Mouse (Mus musculus) ES-E14 (cell line): Measurements from ENCODE around the gene Kcnab1. TPM values are rescaled to one million over a fixed set of nuclear protein-coding genes. Genes with fewer than 3 reads are reported as not detected.

Experiments used
- DNase-seq: peaks from one replicate; pipeline ENCODE4 v3.0.0-alpha.2; 2013; ENCODE audit warnings: low read depth, low spot score
- H3K27ac ChIP-seq: 2 replicates; pipeline ENCODE4 v1.5.1; 2012; ENCODE audit warnings: low read depth, mild to moderate bottlenecking, low read length, moderate library complexity, mixed read lengths; ENCODE audit not compliant: poor library complexity, insufficient read depth, severe bottlenecking
- H3K36me3 ChIP-seq: 2 replicates; pipeline ENCODE4 v1.6.1; 2012; ENCODE audit warnings: mild to moderate bottlenecking, low read length, moderate library complexity, mixed read lengths; ENCODE audit not compliant: control insufficient read depth, poor library complexity, insufficient read depth, severe bottlenecking
- H3K4me1 ChIP-seq, 2 experiments: fragments of 150-350 bp in 1 of 2; sonication (generic) in 1 of 2; 2 replicates each; pipeline ENCODE4 v1.6.1; 2012; ENCODE audit warnings: low read length in 2 of 2, mild to moderate bottlenecking in 1 of 2, mixed read lengths in 1 of 2; ENCODE audit not compliant: control insufficient read depth in 2 of 2, insufficient read depth in 2 of 2, poor library complexity in 1 of 2
- H3K4me3 ChIP-seq, 2 experiments: fragments of 150-350 bp in 1 of 2; sonication (generic) in 1 of 2; 2 replicates each; pipeline ENCODE4 v1.5.1; 2012; ENCODE audit warnings: low read length in 2 of 2, low read depth in 1 of 2, mild to moderate bottlenecking in 1 of 2, mixed read lengths in 1 of 2; ENCODE audit not compliant: insufficient read depth in 1 of 2, poor library complexity in 1 of 2, severe bottlenecking in 1 of 2
- H3K9ac ChIP-seq: 2 replicates; pipeline ENCODE4 v1.6.1; 2012; ENCODE audit warnings: low read depth, mild to moderate bottlenecking, low read length, mixed read lengths; ENCODE audit not compliant: poor library complexity, insufficient read depth, severe bottlenecking
- H3K9me3 ChIP-seq: fragments of 150-350 bp; sonication (generic); 2 replicates; pipeline ENCODE4 v1.6.1; 2012; ENCODE audit warnings: low read depth, mild to moderate bottlenecking, low read length; ENCODE audit not compliant: control insufficient read depth, insufficient read depth
- CHD2 ChIP-seq: IDR thresholded peaks from 2 replicates; pipeline ENCODE4 v1.6.1; 2014; ENCODE audit warnings: mild to moderate bottlenecking, low read depth, low read length, inconsistent platforms
- HCFC1 ChIP-seq: IDR thresholded peaks from 2 replicates; pipeline ENCODE4 v1.6.1; 2012; ENCODE audit warnings: low read length, inconsistent platforms, borderline replicate concordance; ENCODE audit not compliant: insufficient read depth
- MAFK ChIP-seq: IDR thresholded peaks from 2 replicates; pipeline ENCODE4 v1.6.1; 2014; ENCODE audit warnings: mild to moderate bottlenecking, low read depth, low read length, inconsistent platforms; ENCODE audit not compliant: insufficient read depth
- ZC3H11A ChIP-seq: IDR thresholded peaks from 2 replicates; pipeline ENCODE4 v1.6.1; 2012; ENCODE audit warnings: low read depth, mild to moderate bottlenecking, inconsistent platforms, low read length, borderline replicate concordance
- ZNF384 ChIP-seq: IDR thresholded peaks from 2 replicates; pipeline ENCODE4 v1.6.1; 2012; ENCODE audit warnings: low read depth, low read length, inconsistent platforms
- in situ Hi-C, 2 experiments: fragments of 600-800 bp; cut with MboI; formaldehyde crosslinking; loops; one replicate each; pipeline ENCODE4 v1.15.1; 2025; ENCODE audit warnings: low sequenced_read_pairs in 2 of 2, inconsistent platforms in 1 of 2; ENCODE audit not compliant: unreplicated experiment in 2 of 2
- total RNA-seq: library from RNA; depleted of rRNA; stranded (reverse); fragments of 300-350 nt; gene quantifications from 2 replicates; pipeline ENCODE4 v1.2.3, GENCODE M21; 2012

Kcnab1 gene
- total RNA-seq, 1 experiment, result 0.45 TPM

DNA sequence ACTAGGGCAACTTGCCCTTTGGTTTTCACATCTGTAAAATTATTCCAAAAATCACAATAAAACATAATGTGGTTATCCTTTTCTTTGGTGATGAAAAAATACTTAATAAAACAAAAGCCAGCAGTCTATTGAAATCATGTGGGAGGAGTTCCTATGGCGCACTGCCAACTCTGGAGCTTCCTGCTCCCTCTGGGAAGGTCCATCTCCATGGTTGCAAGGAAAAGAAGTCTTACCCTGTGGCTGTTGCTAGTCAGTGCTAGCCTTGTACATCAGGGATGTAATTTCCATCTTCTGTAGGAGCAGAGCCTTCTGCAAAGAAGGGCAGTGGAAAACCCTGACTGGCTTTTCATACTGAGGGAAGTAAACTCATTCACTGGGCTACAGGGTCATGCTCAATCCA, 254.3 kb downstream of the Kcnab1 start:
- no peak overlapping the region for H3K9ac ChIP-seq
- H3K27ac ChIP-seq, result no peak overlapping the region
- in situ Hi-C loops, result no loop called here
- peaks cover 6% of the 10 kb centered on the region; the same call in 1 of the 2 replicates for H3K36me3 ChIP-seq
- H3K4me1 ChIP-seq, result no peaks in the 10 kb centered on the region
- DNase-seq, result no peak
- no peak for TF ChIP-seq ZNF384
- TF ChIP-seq CHD2, result no peak
- no peak for TF ChIP-seq MAFK
- TF ChIP-seq HCFC1, result no peak
- no peak for TF ChIP-seq ZC3H11A
- H3K9me3 ChIP-seq, result no peaks in the 10 kb centered on the region
- H3K4me3 ChIP-seq, result no peak overlapping the region

DNA sequence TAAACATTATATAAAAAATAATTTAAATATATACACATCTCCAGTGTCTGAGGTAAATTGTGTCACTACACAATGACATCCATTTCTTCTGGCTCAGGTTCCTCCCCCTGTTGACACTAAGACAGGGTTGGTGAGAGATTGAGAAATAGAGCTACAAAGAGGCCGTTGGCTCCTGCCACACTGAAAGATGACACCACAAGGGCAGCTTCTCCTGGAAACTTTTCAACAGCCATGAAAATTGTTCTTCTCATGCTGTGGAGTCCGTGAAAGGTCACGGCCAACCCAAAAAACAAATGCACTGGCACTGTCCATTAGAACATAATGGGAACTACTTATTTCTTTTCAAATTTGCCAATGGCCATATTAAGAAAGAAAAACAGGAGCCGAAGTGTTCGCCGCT, 256.0 kb downstream of the Kcnab1 start:
- Histone ChIP-seq H3K27ac (no peak overlapping the region), H3K9ac (no peak overlapping the region), H3K4me1 (no peaks in the 10 kb centered on the region), H3K36me3 (peaks cover 6% of the 10 kb centered on the region; the same call in 1 of the 2 replicates), H3K4me3 (no peak overlapping the region), H3K9me3 (no peaks in the 10 kb centered on the region)
- in situ Hi-C loops, result no loop called here
- no peak for DNase-seq
- TF ChIP-seq HCFC1 (no peak), CHD2 (no peak), MAFK (no peak), ZC3H11A (no peak), ZNF384 (no peak)

DNA sequence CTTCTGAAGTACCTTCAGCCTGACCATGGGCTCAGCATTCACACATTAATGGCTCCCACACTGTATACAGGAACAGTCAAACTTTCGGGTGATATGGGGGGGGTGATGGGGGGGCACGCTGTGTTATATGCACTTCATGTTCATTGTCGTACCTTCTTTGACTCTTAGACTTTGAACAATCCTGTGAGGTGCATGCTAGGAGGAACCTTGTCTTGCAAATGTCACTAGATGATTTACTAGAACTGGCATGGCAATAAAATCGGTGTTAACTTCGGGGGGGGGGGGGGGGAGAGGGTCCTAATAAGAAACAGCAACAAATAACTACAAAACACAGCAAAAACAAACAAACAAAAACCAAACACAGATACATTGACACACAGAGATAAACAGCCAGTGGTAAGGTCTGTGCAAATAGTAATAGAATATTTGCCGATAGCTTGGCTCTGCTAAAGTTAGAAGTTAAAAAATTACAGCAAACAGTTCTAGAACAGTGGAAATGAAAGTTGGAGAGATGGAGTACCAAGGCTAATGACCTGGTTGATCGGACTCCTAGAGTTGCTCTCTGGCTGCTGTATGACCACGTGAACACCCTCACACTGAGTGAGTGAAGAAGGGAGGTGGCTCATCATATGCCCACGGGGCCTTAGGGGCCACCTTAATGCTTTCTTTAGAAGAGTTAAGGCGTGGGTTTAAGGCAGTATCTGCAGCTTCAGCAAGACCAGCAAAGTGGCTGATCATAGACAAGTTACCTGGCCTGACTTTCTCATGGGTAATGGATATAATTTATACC, 256.9 kb downstream of the Kcnab1 start:
- Histone ChIP-seq H3K9me3 (no peaks in the 10 kb centered on the region), H3K4me3 (no peak overlapping the region), H3K4me1 (no peaks in the 10 kb centered on the region), H3K9ac (no peak overlapping the region), H3K36me3 (peaks cover 6% of the 10 kb centered on the region; the same call in 1 of the 2 replicates), H3K27ac (no peak overlapping the region)
- no peak for DNase-seq
- TF ChIP-seq MAFK (no peak), CHD2 (no peak), ZNF384 (no peak), ZC3H11A (no peak), HCFC1 (no peak)
- in situ Hi-C loops, result no loop called here

DNA sequence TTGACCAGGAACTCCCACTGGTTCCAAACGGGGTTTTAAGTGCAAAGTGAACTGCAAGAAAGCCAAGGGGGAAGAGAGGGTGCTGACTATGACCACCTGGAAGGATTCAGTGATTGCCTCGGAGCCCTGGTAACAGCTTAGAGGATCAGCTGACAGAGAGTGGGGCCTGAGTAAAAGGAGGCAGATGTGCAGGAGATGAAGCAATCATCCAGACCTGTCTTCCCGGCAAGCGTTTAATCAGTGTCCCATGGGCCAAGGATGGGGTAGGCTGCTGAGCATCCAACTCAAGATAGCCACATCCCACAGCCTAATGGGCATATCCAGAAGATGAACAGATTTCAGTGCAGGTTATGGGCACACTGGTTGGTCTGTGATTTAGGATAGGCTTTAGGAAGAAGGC, 258.8 kb downstream of the Kcnab1 start:
- H3K4me3 ChIP-seq, result no peak overlapping the region
- H3K4me1 ChIP-seq, result no peaks in the 10 kb centered on the region
- DNase-seq, result no peak
- in situ Hi-C loops, result no loop called here
- no peak for TF ChIP-seq CHD2
- no peak for TF ChIP-seq ZC3H11A
- no peak for TF ChIP-seq MAFK
- TF ChIP-seq ZNF384, result no peak
- no peak for TF ChIP-seq HCFC1
- H3K36me3 ChIP-seq, result peaks cover 13% of the 10 kb centered on the region; the same call in 1 of the 2 replicates
- H3K9ac ChIP-seq, result no peak overlapping the region
- no peak overlapping the region for H3K27ac ChIP-seq
- no peaks in the 10 kb centered on the region for H3K9me3 ChIP-seq

DNA sequence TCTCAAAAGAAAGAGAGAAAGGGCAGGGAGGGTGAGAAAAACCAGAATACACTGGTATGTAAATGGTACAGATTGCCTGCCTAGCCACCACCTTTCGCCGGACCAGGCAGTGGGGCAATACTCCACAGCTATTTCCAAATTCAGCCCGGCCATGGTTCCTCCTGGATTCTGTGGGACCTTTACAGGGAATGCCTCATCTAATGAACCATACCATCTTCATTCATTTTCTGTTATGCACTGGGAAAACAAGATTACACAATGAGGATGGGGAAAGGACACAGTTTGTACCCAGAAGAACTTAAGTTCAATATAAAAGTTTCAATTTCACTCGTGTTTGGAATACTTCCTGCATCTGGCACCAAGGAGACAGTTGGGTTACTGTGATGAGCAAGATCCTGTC, 263.4 kb downstream of the Kcnab1 start:
- peaks cover 0 to 6% of the 10 kb centered on the region in 2 experiments; a peak in 3 of 4 replicates for H3K4me1 ChIP-seq
- no peaks in the 10 kb centered on the region for H3K9me3 ChIP-seq
- H3K9ac ChIP-seq, result no peak overlapping the region
- DNase-seq, result no peak
- TF ChIP-seq ZC3H11A, result no peak
- no peak for TF ChIP-seq MAFK
- TF ChIP-seq ZNF384, result no peak
- TF ChIP-seq CHD2, result no peak
- no peak for TF ChIP-seq HCFC1
- peaks cover 12% of the 10 kb centered on the region; the same call in 1 of the 2 replicates for H3K36me3 ChIP-seq
- in situ Hi-C loops, result no loop called here
- no peak overlapping the region for H3K4me3 ChIP-seq
- no peak overlapping the region for H3K27ac ChIP-seq
